Mouse (Mus musculus) lung, adult 2 months (tissue): ENCODE data around the gene Clstn2.

Source experiments
- CTCF ChIP-seq: fragments of 200-500 bp; IDR thresholded peaks from 2 replicates; pipeline ENCODE4 v1.5.1; 2011; ENCODE audit warnings: mild to moderate bottlenecking, low read length, control low read depth; ENCODE audit not compliant: insufficient read depth
- POLR2A ChIP-seq: fragments of 200-500 bp; IDR thresholded peaks from 2 replicates; pipeline ENCODE4 v1.6.1; 2011; ENCODE audit warnings: low read depth, mild to moderate bottlenecking, control low read depth, low read length, borderline replicate concordance; ENCODE audit errors: extremely low read depth

- no peak for TF ChIP-seq CTCF
- TF ChIP-seq POLR2A: no peak
These were observed 491.6 kb downstream of the Clstn2 start for GRCm38 (mm10) chr9:97541419-97541818.
